Mouse (Mus musculus): ENCODE measurements around the gene Zfp637. TPM values are rescaled to one million over a fixed set of nuclear protein-coding genes. Genes with fewer than 3 reads are reported as not detected.
"Not testable (repeated sequence)": the region's sequence is repeated elsewhere in the genome, so short reads cannot be mapped to it uniquely, and the experiment has no call there.

Zfp637 gene
- total RNA-seq, 2 experiments from 2014 or later: 47.8 to 51.9 TPM

- no peak for DNase-seq
Measured at GRCm38 (mm10) chr6:117863751-117864150, 22.8 kb downstream of the Zfp637 start.

GRCm38 (mm10) chr6:117868187-117868586, 27.2 kb downstream of the Zfp637 start:
- no peak for DNase-seq

- DNase-seq: no peak
Measured at GRCm38 (mm10) chr6:117871034-117871433, 30.1 kb downstream of the Zfp637 start.

- not testable (repeated sequence) for DNase-seq
Measured at GRCm38 (mm10) chr6:117873450-117873849, 32.5 kb downstream of the Zfp637 start.

- no peak for DNase-seq
Measured at GRCm38 (mm10) chr6:117874621-117875281, 33.8 kb downstream of the Zfp637 start.

GRCm38 (mm10) chr6:117878700-117879407, 37.9 kb downstream of the Zfp637 start:
- no peak for DNase-seq

- peak; percentile 99 to 100 for DNase-seq
Measured at GRCm38 (mm10) chr6:117879408-117880115, 38.6 kb downstream of the Zfp637 start.

GRCm38 (mm10) chr6:117880394-117880838, 39.4 kb downstream of the Zfp637 start:
- DNase-seq: no peak

- no peak for DNase-seq
Measured at GRCm38 (mm10) chr6:117881229-117881628, 40.2 kb downstream of the Zfp637 start.

- no peak for DNase-seq
Measured at GRCm38 (mm10) chr6:117881997-117882396, 41.0 kb downstream of the Zfp637 start.

GRCm38 (mm10) chr6:117885943-117886342, 45.0 kb downstream of the Zfp637 start:
- no peak for DNase-seq

- no peak for DNase-seq
Measured at GRCm38 (mm10) chr6:117888032-117888431, 47.1 kb downstream of the Zfp637 start.

GRCm38 (mm10) chr6:117888642-117889096, 47.7 kb downstream of the Zfp637 start:
- DNase-seq: no peak

GRCm38 (mm10) chr6:117890257-117890656, 49.3 kb downstream of the Zfp637 start:
- DNase-seq: no peak

GRCm38 (mm10) chr6:117891369-117892160, 50.6 kb downstream of the Zfp637 start:
- no peak for DNase-seq

GRCm38 (mm10) chr6:117892386-117892785, 51.4 kb downstream of the Zfp637 start:
- no peak for DNase-seq

GRCm38 (mm10) chr6:117893435-117893834, 52.5 kb downstream of the Zfp637 start:
- DNase-seq: no peak

Other genes with a start within 250 kb of the Zfp637 start
- gene Zfp239, start 20.9 kb downstream of the Zfp637 start, total RNA-seq (2021): 10 to 100 TPM; 30.9 to 37.9 TPM
- 100 to 1,000 TPM; 124 to 148 TPM for gene Hnrnpf, start 59.1 kb downstream of the Zfp637 start, total RNA-seq (2021)
- gene Fxyd4, start 96.5 kb downstream of the Zfp637 start, total RNA-seq (2021): not detected
- gene Rasgef1a, start 170.3 kb downstream of the Zfp637 start, total RNA-seq (2021): 100 to 1,000 TPM; 207 to 211 TPM